Mouse (Mus musculus): ENCODE data around the gene Henmt1. TPM values are rescaled to one million over a fixed set of nuclear protein-coding genes. Genes with fewer than 3 reads are reported as not detected.

Gene Henmt1
- polyA plus RNA-seq, 1 experiment from 2014 or later = 0.70 TPM

DNA sequence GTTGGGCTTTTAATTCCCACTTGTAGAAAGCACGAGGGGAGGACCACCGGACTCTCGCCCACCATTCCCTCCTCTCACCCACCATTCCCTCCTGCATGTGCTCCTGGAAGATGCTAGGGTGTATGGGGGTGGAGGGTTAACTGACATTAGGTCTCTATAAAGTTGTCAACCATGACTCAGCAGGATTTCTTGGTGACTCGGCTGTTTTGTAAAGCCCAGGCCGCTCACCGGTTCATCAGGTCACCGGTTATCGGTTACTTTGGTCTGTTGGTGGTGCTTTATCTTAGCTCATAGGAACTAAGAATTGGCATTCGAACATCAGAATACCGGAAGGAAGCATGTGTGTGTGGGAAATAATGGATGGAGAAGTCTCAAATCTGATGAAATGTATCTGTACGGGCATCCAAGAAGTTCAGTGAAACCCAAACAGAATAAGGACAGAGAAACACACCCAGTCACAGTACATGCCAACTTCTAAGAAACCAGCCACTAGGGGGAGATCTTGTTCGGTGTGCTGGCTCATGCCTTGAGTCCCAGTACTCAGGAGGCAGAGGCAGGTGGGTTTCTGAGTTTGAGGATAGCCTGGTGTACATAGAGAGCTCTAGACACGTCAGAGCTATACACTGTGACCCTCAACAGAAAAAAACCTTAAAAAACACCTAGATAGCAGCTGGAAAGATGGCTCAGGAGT, 37.8 kb downstream of the Henmt1 start:
- H3K9ac ChIP-seq (ENCODE audit: low read length) = no peak overlapping the region
- H3K4me3 ChIP-seq (ENCODE audit: low read depth, low read length) = no peak overlapping the region
- peaks cover 71% of the 10 kb centered on the region for H3K36me3 ChIP-seq (ENCODE audit: control insufficient read depth, insufficient read depth, low read length)
- H3K4me1 ChIP-seq (replicated peaks; ENCODE audit: control insufficient read depth, insufficient read depth, low read length) = no peaks in the 10 kb centered on the region
- no peak overlapping the region for H3K4me2 ChIP-seq (ENCODE audit: low read length)
- ATAC-seq (replicated peaks; ENCODE audit: low FRiP score, low TSS enrichment, low read depth) (no peak), DNase-seq (ENCODE audit: low spot score) (no peak)
- no peak overlapping the region for H3K27ac ChIP-seq (ENCODE audit: low read depth)
- no peaks in the 10 kb centered on the region for H3K9me3 ChIP-seq (ENCODE audit: control insufficient read depth, low read length)
- no peaks in the 10 kb centered on the region for H3K27me3 ChIP-seq (replicated peaks; ENCODE audit: control insufficient read depth, insufficient read depth, low read length)
- WGBS = 95% methylated on average over 13 of the region's 13 CpGs

DNA sequence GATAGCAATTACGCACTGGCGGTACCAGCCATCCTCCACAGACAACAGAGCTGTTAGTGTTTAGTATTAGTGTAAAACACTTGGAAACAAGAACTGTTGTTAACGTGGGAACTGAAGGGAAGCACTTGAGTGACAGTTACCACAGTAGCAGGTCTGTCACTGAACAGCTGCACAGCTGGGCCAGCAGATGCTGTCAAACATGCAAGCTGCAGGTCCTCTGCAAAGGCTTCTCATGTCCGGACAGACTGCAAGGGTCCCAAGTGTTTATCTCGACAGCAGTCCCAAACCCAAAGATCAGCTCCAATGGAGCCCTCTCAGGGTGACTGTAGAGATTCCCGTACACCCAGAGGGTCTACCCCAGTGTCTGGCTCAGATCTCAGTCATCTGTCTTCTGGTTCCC, 42.3 kb downstream of the Henmt1 start:
- H3K27me3 ChIP-seq (replicated peaks; ENCODE audit: control insufficient read depth, insufficient read depth, low read length) = no peaks in the 10 kb centered on the region
- no peak for ATAC-seq (replicated peaks; ENCODE audit: low FRiP score, low TSS enrichment, low read depth)
- no peaks in the 10 kb centered on the region for H3K4me1 ChIP-seq (replicated peaks; ENCODE audit: control insufficient read depth, insufficient read depth, low read length)
- H3K4me2 ChIP-seq (ENCODE audit: low read length) = no peak overlapping the region
- no peaks in the 10 kb centered on the region for H3K9me3 ChIP-seq (ENCODE audit: control insufficient read depth, low read length)
- 77% methylated on average over 6 of the region's 6 CpGs for WGBS
- H3K36me3 ChIP-seq (ENCODE audit: control insufficient read depth, insufficient read depth, low read length) = peaks cover 75% of the 10 kb centered on the region
- no peak overlapping the region for H3K9ac ChIP-seq (ENCODE audit: low read length)
- DNase-seq (ENCODE audit: low spot score) = no peak
- H3K27ac ChIP-seq (ENCODE audit: low read depth) = no peak overlapping the region
- H3K4me3 ChIP-seq (ENCODE audit: low read depth, low read length) = no peak overlapping the region

DNA sequence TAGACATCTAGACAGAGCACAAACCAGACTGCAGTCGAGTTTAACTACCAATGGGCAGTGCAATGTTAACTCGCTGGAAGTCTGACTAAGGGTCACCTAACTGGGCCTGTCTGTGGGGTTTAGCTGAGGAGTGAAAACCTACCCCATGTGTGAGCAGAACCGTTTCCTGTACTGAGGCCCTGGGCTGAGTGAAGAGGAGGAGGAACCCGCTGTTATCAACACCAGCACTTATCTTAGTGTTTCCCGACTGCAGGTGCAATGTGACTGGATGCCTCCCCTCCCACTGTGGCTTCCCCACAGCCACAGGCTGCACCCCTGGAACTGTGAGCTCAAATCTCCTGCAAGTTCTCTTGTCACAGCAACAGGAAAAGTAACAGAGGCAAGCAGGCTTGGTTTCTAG, 44.3 kb downstream of the Henmt1 start:
- Histone ChIP-seq H3K27me3 (replicated peaks; ENCODE audit: control insufficient read depth, insufficient read depth, low read length) (no peaks in the 10 kb centered on the region), H3K4me2 (ENCODE audit: low read length) (no peak overlapping the region), H3K36me3 (ENCODE audit: control insufficient read depth, insufficient read depth, low read length) (peaks cover 70% of the 10 kb centered on the region), H3K9me3 (ENCODE audit: control insufficient read depth, low read length) (no peaks in the 10 kb centered on the region), H3K4me1 (replicated peaks; ENCODE audit: control insufficient read depth, insufficient read depth, low read length) (no peaks in the 10 kb centered on the region), H3K4me3 (ENCODE audit: low read depth, low read length) (no peak overlapping the region), H3K27ac (ENCODE audit: low read depth) (no peak overlapping the region), H3K9ac (ENCODE audit: low read length) (no peak overlapping the region)
- ATAC-seq (replicated peaks; ENCODE audit: low FRiP score, low TSS enrichment, low read depth) = no peak
- DNase-seq (ENCODE audit: low spot score) = no peak
- WGBS = 73% methylated on average over 5 of the region's 5 CpGs

DNA sequence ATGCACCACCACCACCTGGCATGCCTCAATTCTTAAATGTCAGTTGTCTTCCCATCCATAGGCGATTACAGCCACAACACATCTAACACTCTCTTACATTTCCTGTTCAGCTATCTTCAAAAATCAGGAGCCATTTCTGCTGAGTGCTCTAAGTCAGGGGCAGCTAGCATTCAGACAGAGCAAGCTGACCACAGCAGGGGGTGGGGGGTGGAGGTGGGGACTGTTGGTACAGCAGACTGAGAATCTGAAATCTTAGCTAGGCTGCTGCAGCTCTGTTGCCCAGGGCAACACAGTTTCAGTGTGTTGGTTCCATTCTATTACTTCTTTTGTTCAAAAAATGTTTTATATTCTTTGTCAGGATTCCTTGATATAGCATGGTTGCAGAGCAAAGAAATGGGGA, 46.9 kb downstream of the Henmt1 start:
- Histone ChIP-seq H3K4me2 (ENCODE audit: low read length) (no peak overlapping the region), H3K36me3 (ENCODE audit: control insufficient read depth, insufficient read depth, low read length) (peaks cover 63% of the 10 kb centered on the region), H3K4me3 (ENCODE audit: low read depth, low read length) (no peak overlapping the region), H3K9ac (ENCODE audit: low read length) (no peak overlapping the region), H3K9me3 (ENCODE audit: control insufficient read depth, low read length) (no peaks in the 10 kb centered on the region), H3K27ac (ENCODE audit: low read depth) (no peak overlapping the region), H3K4me1 (replicated peaks; ENCODE audit: control insufficient read depth, insufficient read depth, low read length) (no peaks in the 10 kb centered on the region), H3K27me3 (replicated peaks; ENCODE audit: control insufficient read depth, insufficient read depth, low read length) (no peaks in the 10 kb centered on the region)
- ATAC-seq (replicated peaks; ENCODE audit: low FRiP score, low TSS enrichment, low read depth) (no peak), DNase-seq (ENCODE audit: low spot score) (no peak)
- 77% methylated on average over 1 of the region's 1 CpGs for WGBS

DNA sequence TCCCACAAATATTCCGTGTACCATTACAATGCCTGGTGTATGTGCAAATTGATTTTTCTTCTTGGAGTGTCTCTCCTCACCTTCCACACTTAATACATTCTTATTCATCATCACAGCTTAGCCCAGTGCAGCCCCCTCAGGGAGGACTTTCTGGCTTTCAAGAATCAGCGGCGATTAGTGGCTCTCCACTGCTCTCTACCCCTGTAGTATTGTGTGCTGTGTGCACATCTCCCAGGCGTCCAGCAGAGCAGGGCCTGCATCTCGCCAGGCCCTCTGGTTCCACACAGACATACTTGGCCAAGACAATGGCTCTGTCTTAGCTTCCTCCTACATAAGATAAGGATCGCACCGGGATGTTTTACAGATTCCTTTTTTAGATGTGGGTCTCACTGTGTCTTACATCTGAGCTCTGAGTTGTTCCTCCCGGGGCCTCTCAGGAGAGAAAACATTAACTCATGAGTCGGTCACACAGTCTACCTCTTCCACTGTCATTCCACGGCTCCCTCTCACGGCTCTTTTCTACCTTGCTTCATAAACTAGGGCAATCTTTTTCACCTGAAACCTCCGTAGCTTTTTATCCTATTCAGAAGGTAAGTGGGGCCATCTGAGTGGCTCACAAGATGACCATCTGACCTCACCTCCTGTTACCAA, 47.5 kb downstream of the Henmt1 start:
- WGBS = 81% methylated on average over 12 of the region's 12 CpGs
- H3K36me3 ChIP-seq (ENCODE audit: control insufficient read depth, insufficient read depth, low read length) = peaks cover 66% of the 10 kb centered on the region
- H3K4me2 ChIP-seq (ENCODE audit: low read length) = no peak overlapping the region
- H3K27ac ChIP-seq (ENCODE audit: low read depth) = no peak overlapping the region
- H3K9ac ChIP-seq (ENCODE audit: low read length) = no peak overlapping the region
- H3K9me3 ChIP-seq (ENCODE audit: control insufficient read depth, low read length) = no peaks in the 10 kb centered on the region
- DNase-seq (ENCODE audit: low spot score) = no peak
- no peak for ATAC-seq (replicated peaks; ENCODE audit: low FRiP score, low TSS enrichment, low read depth)
- no peaks in the 10 kb centered on the region for H3K4me1 ChIP-seq (replicated peaks; ENCODE audit: control insufficient read depth, insufficient read depth, low read length)
- H3K4me3 ChIP-seq (ENCODE audit: low read depth, low read length) = no peak overlapping the region
- H3K27me3 ChIP-seq (replicated peaks; ENCODE audit: control insufficient read depth, insufficient read depth, low read length) = no peaks in the 10 kb centered on the region

DNA sequence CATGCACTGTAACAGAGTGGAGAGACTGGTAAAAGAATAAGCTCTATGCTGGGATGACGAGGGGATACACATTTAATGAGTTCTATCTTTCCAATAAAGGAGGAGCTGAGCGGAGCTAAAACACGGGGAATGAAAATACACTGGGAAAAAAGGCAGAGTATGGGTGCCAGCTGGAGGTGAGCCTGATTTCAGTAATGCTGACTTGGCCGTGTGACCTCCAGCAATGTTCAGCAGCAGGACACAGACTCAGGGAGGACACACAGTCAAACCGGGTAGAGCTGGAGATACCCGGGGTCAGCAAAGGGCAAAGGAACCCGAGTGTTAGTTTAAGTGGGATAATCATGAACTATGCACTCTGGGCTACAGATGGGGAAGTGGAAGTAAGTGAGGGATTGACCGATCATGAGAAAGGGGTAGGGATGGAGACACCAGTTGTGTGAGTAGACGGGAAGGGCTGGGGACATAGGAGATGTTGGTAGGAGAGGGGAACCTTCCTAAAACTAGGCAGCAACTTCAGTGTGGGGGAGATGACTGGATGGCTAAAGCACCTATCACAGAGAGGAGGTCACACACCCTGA, 50.4 kb downstream of the Henmt1 start:
- no peak overlapping the region for H3K27ac ChIP-seq (ENCODE audit: low read depth)
- whole genome bisulfite sequencing = 85% methylated on average over 9 of the region's 9 CpGs
- H3K27me3 ChIP-seq (replicated peaks; ENCODE audit: control insufficient read depth, insufficient read depth, low read length) = no peaks in the 10 kb centered on the region
- H3K9ac ChIP-seq (ENCODE audit: low read length) = no peak overlapping the region
- H3K9me3 ChIP-seq (ENCODE audit: control insufficient read depth, low read length) = no peaks in the 10 kb centered on the region
- ATAC-seq (replicated peaks; ENCODE audit: low FRiP score, low TSS enrichment, low read depth) (no peak), DNase-seq (ENCODE audit: low spot score) (no peak)
- peaks cover 57% of the 10 kb centered on the region for H3K36me3 ChIP-seq (ENCODE audit: control insufficient read depth, insufficient read depth, low read length)
- H3K4me3 ChIP-seq (ENCODE audit: low read depth, low read length) = no peak overlapping the region
- no peak overlapping the region for H3K4me2 ChIP-seq (ENCODE audit: low read length)
- H3K4me1 ChIP-seq (replicated peaks; ENCODE audit: control insufficient read depth, insufficient read depth, low read length) = no peaks in the 10 kb centered on the region

DNA sequence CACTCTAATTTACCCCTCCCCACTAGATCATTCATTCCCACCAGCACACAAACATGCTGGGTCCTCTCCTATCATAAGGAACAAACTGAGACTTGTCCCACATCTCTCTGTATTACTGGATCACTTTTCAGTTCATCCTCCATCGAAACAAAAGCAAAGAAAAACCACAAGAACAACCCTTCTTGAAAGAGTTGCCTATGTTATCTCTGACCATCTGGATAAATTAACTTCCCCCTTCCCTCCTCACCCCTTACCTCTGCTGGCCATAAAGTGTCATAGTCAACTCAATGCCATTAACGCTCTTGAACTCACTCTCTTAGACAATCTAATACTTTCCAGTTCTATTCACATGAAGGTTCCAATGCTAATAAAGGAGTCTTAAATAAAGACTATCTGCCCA, 54.8 kb downstream of the Henmt1 start:
- WGBS = 89% methylated on average over 2 of the region's 2 CpGs
- ATAC-seq (replicated peaks; ENCODE audit: low FRiP score, low TSS enrichment, low read depth) = no peak

DNA sequence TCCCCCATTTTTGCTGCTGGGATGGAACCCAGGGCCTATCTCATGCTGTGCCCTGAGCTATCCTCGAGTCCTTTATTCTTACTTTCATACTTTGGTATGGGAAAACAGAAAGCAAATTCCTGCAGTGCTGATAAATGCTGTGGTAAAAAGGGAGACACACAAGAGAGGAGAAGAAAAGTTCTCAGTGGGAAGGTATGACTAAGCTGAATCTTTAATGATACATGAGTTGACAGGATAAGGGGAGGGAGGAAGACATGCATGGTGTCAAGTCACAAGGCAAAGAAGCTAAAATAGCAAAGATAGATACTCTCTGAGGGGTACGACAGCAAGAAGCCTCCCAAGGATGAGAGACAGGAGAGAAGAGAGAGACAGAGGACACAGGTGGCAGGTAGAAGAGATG, 55.7 kb downstream of the Henmt1 start:
- no peak overlapping the region for H3K4me2 ChIP-seq (ENCODE audit: low read length)
- no peak overlapping the region for H3K9ac ChIP-seq (ENCODE audit: low read length)
- H3K27ac ChIP-seq (ENCODE audit: low read depth) = no peak overlapping the region
- ATAC-seq (replicated peaks; ENCODE audit: low FRiP score, low TSS enrichment, low read depth) = no peak
- H3K9me3 ChIP-seq (ENCODE audit: control insufficient read depth, low read length) = no peaks in the 10 kb centered on the region
- H3K4me3 ChIP-seq (ENCODE audit: low read depth, low read length) = no peak overlapping the region
- no peak for DNase-seq (ENCODE audit: low spot score)
- no peaks in the 10 kb centered on the region for H3K4me1 ChIP-seq (replicated peaks; ENCODE audit: control insufficient read depth, insufficient read depth, low read length)
- no peaks in the 10 kb centered on the region for H3K27me3 ChIP-seq (replicated peaks; ENCODE audit: control insufficient read depth, insufficient read depth, low read length)
- 91% methylated on average over 2 of the region's 2 CpGs for WGBS
- peaks cover 32% of the 10 kb centered on the region for H3K36me3 ChIP-seq (ENCODE audit: control insufficient read depth, insufficient read depth, low read length)

More for the DNA sequence above, 54.8 kb downstream of the Henmt1 start:
- Histone ChIP-seq H3K4me2 (ENCODE audit: low read length) (no peak overlapping the region), H3K27me3 (replicated peaks; ENCODE audit: control insufficient read depth, insufficient read depth, low read length) (no peaks in the 10 kb centered on the region), H3K4me3 (ENCODE audit: low read depth, low read length) (no peak overlapping the region), H3K9me3 (ENCODE audit: control insufficient read depth, low read length) (no peaks in the 10 kb centered on the region), H3K4me1 (replicated peaks; ENCODE audit: control insufficient read depth, insufficient read depth, low read length) (no peaks in the 10 kb centered on the region), H3K36me3 (ENCODE audit: control insufficient read depth, insufficient read depth, low read length) (peaks cover 32% of the 10 kb centered on the region), H3K9ac (ENCODE audit: low read length) (no peak overlapping the region), H3K27ac (ENCODE audit: low read depth) (no peak overlapping the region)
- DNase-seq (ENCODE audit: low spot score) = no peak

DNA sequence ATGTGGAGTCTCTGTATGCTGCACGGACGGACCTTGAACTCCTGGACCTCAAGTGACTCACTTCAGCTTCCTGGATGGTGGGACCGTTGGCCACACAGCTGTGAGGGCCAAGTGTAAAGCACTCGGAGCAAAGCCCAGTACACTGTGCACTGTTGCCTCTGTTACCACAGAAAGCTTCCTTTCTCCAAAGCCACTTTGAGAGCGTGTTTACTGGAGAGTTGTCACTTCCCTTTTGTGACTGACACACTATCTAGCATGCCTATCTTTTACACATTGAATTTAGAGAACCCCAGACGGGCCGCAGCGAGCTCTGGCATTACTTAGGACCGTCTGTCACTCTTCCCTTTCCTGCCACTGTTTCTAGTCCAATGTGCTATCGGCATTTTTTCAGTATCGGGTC, 57.6 kb downstream of the Henmt1 start:
- H3K27ac ChIP-seq (ENCODE audit: low read depth) = no peak overlapping the region
- H3K27me3 ChIP-seq (replicated peaks; ENCODE audit: control insufficient read depth, insufficient read depth, low read length) = no peaks in the 10 kb centered on the region
- no peak overlapping the region for H3K4me2 ChIP-seq (ENCODE audit: low read length)
- DNase-seq (ENCODE audit: low spot score) (no peak), ATAC-seq (replicated peaks; ENCODE audit: low FRiP score, low TSS enrichment, low read depth) (no peak)
- no peak overlapping the region for H3K9ac ChIP-seq (ENCODE audit: low read length)
- no peaks in the 10 kb centered on the region for H3K4me1 ChIP-seq (replicated peaks; ENCODE audit: control insufficient read depth, insufficient read depth, low read length)
- H3K36me3 ChIP-seq (ENCODE audit: control insufficient read depth, insufficient read depth, low read length) = peaks cover 33% of the 10 kb centered on the region
- no peak overlapping the region for H3K4me3 ChIP-seq (ENCODE audit: low read depth, low read length)
- no peaks in the 10 kb centered on the region for H3K9me3 ChIP-seq (ENCODE audit: control insufficient read depth, low read length)
- WGBS = 73% methylated on average over 11 of the region's 11 CpGs

Data from intestine, embryonic 14.5 days (tissue).